Mouse (Mus musculus) liver, postnatal 0 days (tissue): ENCODE results near the gene N4bp2. TPM values are rescaled to one million over a fixed set of nuclear protein-coding genes. Genes with fewer than 3 reads are reported as not detected.

Source experiments
- ATAC-seq: fragments of 200-750 bp; cut with Nextera tagmentation; 2 replicates; pipeline ENCODE4 v1.8.0; 2017; ENCODE audit warnings: mild to moderate bottlenecking, moderate library complexity
- DNase-seq: peaks from one replicate; pipeline ENCODE4 v3.0.0-alpha.2; 2016
- H3K27ac ChIP-seq: fragments of 300-500 bp; sonication (generic); 2 replicates; pipeline ENCODE4 v1.5.1; 2014; ENCODE audit warnings: antibody characterized with exemption, moderate library complexity, mild to moderate bottlenecking, low read depth
- H3K27me3 ChIP-seq: fragments of 300-500 bp; sonication (generic); 2 replicates; pipeline ENCODE4 v1.6.1; 2014; ENCODE audit warnings: low read length, control low read depth, mixed read lengths; ENCODE audit not compliant: insufficient read depth
- H3K36me3 ChIP-seq: fragments of 300-500 bp; sonication (generic); replicated peaks from 2 replicates; pipeline ENCODE4 v1.6.1; 2014; ENCODE audit warnings: mild to moderate bottlenecking, control low read depth, low read length, moderate library complexity, mixed read lengths; ENCODE audit not compliant: insufficient read depth
- H3K4me1 ChIP-seq: fragments of 300-500 bp; sonication (generic); 2 replicates; pipeline ENCODE4 v1.6.1; 2014; ENCODE audit warnings: antibody characterized with exemption, mild to moderate bottlenecking, control low read depth; ENCODE audit not compliant: insufficient read depth
- H3K4me2 ChIP-seq: fragments of 300-500 bp; sonication (generic); 2 replicates; pipeline ENCODE4 v1.6.1; 2014; ENCODE audit warnings: low read depth, mild to moderate bottlenecking, low read length, moderate library complexity, mixed read lengths
- H3K4me3 ChIP-seq: fragments of 300-500 bp; sonication (generic); 2 replicates; pipeline ENCODE4 v1.5.1; 2014; ENCODE audit warnings: low read depth, low read length
- H3K9ac ChIP-seq: fragments of 300-500 bp; sonication (generic); replicated peaks from 2 replicates; pipeline ENCODE4 v1.6.1; 2014; ENCODE audit warnings: mild to moderate bottlenecking, moderate library complexity
- H3K9me3 ChIP-seq: fragments of 300-500 bp; sonication (generic); 2 replicates; pipeline ENCODE4 v1.6.1; 2016; ENCODE audit warnings: mild to moderate bottlenecking, control low read depth, low read length, mixed read lengths
- CTCF ChIP-seq: sonication (generic); IDR thresholded peaks from 2 replicates; pipeline ENCODE4 v1.5.1; 2016; ENCODE audit warnings: antibody characterized with exemption, low read depth
- EP300 ChIP-seq: IDR thresholded peaks from 2 replicates; pipeline ENCODE4 v1.6.1; 2016; ENCODE audit warnings: antibody characterized with exemption, low read depth, mild to moderate bottlenecking
- WGBS: fragments of 180-500 bp; shearing (Covaris S2); extraction: QIAGEN DNeasy Blood & Tissue Kit; methylation state at CpG from one replicate; pipeline ENCODE4 v1.1.7; 2014; ENCODE audit not compliant: insufficient replicate concordance; 5-methylcytosine and 5-hydroxymethylcytosine counted together
- polyA plus RNA-seq: library from polyadenylated mRNA; unstranded; fragments of >200 nt; fragmentation: Nextera tagmentation; extraction: Ambion mirVana; gene quantifications from 2 replicates; pipeline ENCODE4 v1.2.1, GENCODE M21; 2015

N4bp2 gene
- polyA plus RNA-seq, 1 experiment from 2014 or later = 5.1 TPM

GRCm38 (mm10) chr5:65861154-65861944 lies 98.0 kb downstream of the N4bp2 start, which contains the start of gene Rhoh:
TSS of gene Rhoh (plus strand) at chr5:65861213.
- Histone ChIP-seq H3K36me3 (no peaks in the 10 kb centered on the region), H3K4me1 (peaks cover 2% of the 10 kb centered on the region; the same call in 1 of the 2 replicates), H3K4me3 (no peak within 1 kb of the TSS), H3K27ac (peak within 1 kb of the TSS; percentile 62), H3K4me2 (peak within 1 kb of the TSS; percentile 38), H3K27me3 (no peaks in the 10 kb centered on the region), H3K9ac (no peak within 1 kb of the TSS), H3K9me3 (no peaks in the 10 kb centered on the region)
- ATAC-seq = peak; percentile 43; the same call in 1 of the 2 replicates
- 47% methylated on average over 10 of the region's 10 CpGs for WGBS
- TF ChIP-seq CTCF (no peak), EP300 (no peak)
- DNase-seq = no peak

GRCm38 (mm10) chr5:65862217-65862927 lies 99.1 kb downstream of the N4bp2 start:
- 76% methylated on average over 7 of the region's 7 CpGs for WGBS
- Histone ChIP-seq H3K36me3 (no peaks in the 10 kb centered on the region), H3K4me2 (peak overlapping the region; percentile 55; the same call in 1 of the 2 replicates), H3K4me1 (peaks cover 4% of the 10 kb centered on the region), H3K9me3 (no peaks in the 10 kb centered on the region), H3K9ac (no peak overlapping the region), H3K4me3 (peak overlapping the region; percentile 39; the same call in 1 of the 2 replicates), H3K27ac (peak overlapping the region; percentile 77), H3K27me3 (no peaks in the 10 kb centered on the region)
- TF ChIP-seq EP300 (no peak), CTCF (no peak)
- DNase-seq = no peak
- ATAC-seq = peak; percentile 33; the same call in 1 of the 2 replicates

GRCm38 (mm10) chr5:65863349-65863749 lies 100.0 kb downstream of the N4bp2 start:
- H3K27me3 ChIP-seq = no peaks in the 10 kb centered on the region
- DNase-seq = peak; percentile 66
- H3K4me2 ChIP-seq = peak overlapping the region; percentile 55
- peak; percentile 47 for ATAC-seq
- no peaks in the 10 kb centered on the region for H3K36me3 ChIP-seq
- H3K4me3 ChIP-seq = peak overlapping the region; percentile 39
- WGBS = 20% methylated on average over 12 of the region's 12 CpGs
- no peak for TF ChIP-seq EP300
- TF ChIP-seq CTCF = no peak
- H3K4me1 ChIP-seq = peaks cover 4% of the 10 kb centered on the region
- peak overlapping the region; percentile 77 for H3K27ac ChIP-seq
- H3K9me3 ChIP-seq = no peaks in the 10 kb centered on the region
- H3K9ac ChIP-seq = peak overlapping the region; percentile 50

- Histone ChIP-seq H3K4me3 (peak overlapping the region; percentile 39), H3K4me2 (peak overlapping the region; percentile 55), H3K9me3 (no peaks in the 10 kb centered on the region), H3K36me3 (no peaks in the 10 kb centered on the region), H3K27me3 (no peaks in the 10 kb centered on the region), H3K27ac (no peak overlapping the region), H3K4me1 (peaks cover 11% of the 10 kb centered on the region), H3K9ac (peak overlapping the region; percentile 42)
- TF ChIP-seq CTCF = no peak
- TF ChIP-seq EP300 = no peak
- DNase-seq = no peak
- no peak for ATAC-seq
- whole genome bisulfite sequencing = 44% methylated on average over 7 of the region's 7 CpGs
Measured at GRCm38 (mm10) chr5:65864486-65864885, 101.2 kb downstream of the N4bp2 start.

GRCm38 (mm10) chr5:65864946-65865345 lies 101.6 kb downstream of the N4bp2 start:
- WGBS = 42% methylated on average over 3 of the region's 3 CpGs
- H3K4me1 ChIP-seq = peaks cover 11% of the 10 kb centered on the region
- ATAC-seq (no peak), DNase-seq (no peak)
- H3K4me2 ChIP-seq = peak overlapping the region; percentile 55
- H3K4me3 ChIP-seq = peak overlapping the region; percentile 39
- H3K9me3 ChIP-seq = no peaks in the 10 kb centered on the region
- H3K36me3 ChIP-seq = no peaks in the 10 kb centered on the region
- TF ChIP-seq EP300 = no peak
- no peaks in the 10 kb centered on the region for H3K27me3 ChIP-seq
- 0 out of 2 replicates have a peak overlapping the region, but pooled peaks have one; percentile 5 for H3K27ac ChIP-seq
- H3K9ac ChIP-seq = peak overlapping the region; percentile 42

- DNase-seq (no peak), ATAC-seq (no peak)
- WGBS = 84% methylated on average over 6 of the region's 6 CpGs
- H3K4me2 ChIP-seq = peak overlapping the region; percentile 55
- no peaks in the 10 kb centered on the region for H3K36me3 ChIP-seq
- peaks cover 11% of the 10 kb centered on the region for H3K4me1 ChIP-seq
- TF ChIP-seq CTCF (no peak), EP300 (no peak)
- H3K9ac ChIP-seq = no peak overlapping the region
- H3K27me3 ChIP-seq = no peaks in the 10 kb centered on the region
- peak overlapping the region; percentile 39 for H3K4me3 ChIP-seq
- H3K27ac ChIP-seq = no peak overlapping the region
- H3K9me3 ChIP-seq = no peaks in the 10 kb centered on the region
Measured at GRCm38 (mm10) chr5:65866591-65866990, 103.3 kb downstream of the N4bp2 start.
